Mouse (Mus musculus) G1E (cell line): Measurements from ENCODE around the gene Ap2a1. TPM values are rescaled to one million over a fixed set of nuclear protein-coding genes. Genes with fewer than 3 reads are reported as not detected.
A peak's percentile ranks its signal among the peaks of the same experiment; 100 is the strongest.

Experiments used
- ATAC-seq: 2 replicates; pipeline ENCODE4 v1.8.0; 2016; ENCODE audit warnings: mild to moderate bottlenecking; ENCODE audit not compliant: insufficient number of reproducible peaks, poor library complexity, low FRiP score, severe bottlenecking; ENCODE audit errors: extremely low read depth
- DNase-seq: peaks from one replicate; pipeline ENCODE4 v3.0.0; 2012; ENCODE audit warnings: low spot score
- H3K27me3 ChIP-seq: 2 replicates; pipeline ENCODE4 v1.6.1; 2012; ENCODE audit warnings: mild to moderate bottlenecking, low read length, inconsistent platforms; ENCODE audit not compliant: insufficient read depth
- H3K36me3 ChIP-seq: replicated peaks from 2 replicates; pipeline ENCODE3; 2012; ENCODE audit warnings: mild to moderate bottlenecking, inconsistent platforms
- H3K4me1 ChIP-seq: 2 replicates; pipeline ENCODE4 v1.6.1; 2012; ENCODE audit warnings: low read depth, low read length, inconsistent platforms, mixed read lengths; ENCODE audit not compliant: insufficient read depth
- H3K4me3 ChIP-seq: 2 replicates; pipeline ENCODE4 v1.5.1; 2012; ENCODE audit warnings: low read depth, mild to moderate bottlenecking, inconsistent platforms, low read length, moderate library complexity, mixed read lengths
- H3K9me3 ChIP-seq: replicated peaks from 2 replicates; pipeline ENCODE4 v1.6.1; 2012; ENCODE audit warnings: inconsistent platforms
- CTCF ChIP-seq: IDR thresholded peaks from 2 replicates; pipeline ENCODE4 v1.5.1; 2012; ENCODE audit warnings: low read depth, low read length, inconsistent platforms, mixed read lengths
- GATA1 ChIP-seq: IDR thresholded peaks from 2 replicates; pipeline ENCODE4 v1.6.1; 2012; ENCODE audit warnings: borderline replicate concordance, low read length, inconsistent platforms, mixed read lengths
- GATA2 ChIP-seq: IDR thresholded peaks from 2 replicates; pipeline ENCODE4 v1.6.1; 2012; ENCODE audit warnings: low read depth, low read length, inconsistent platforms, borderline replicate concordance
- POLR2AphosphoS5 ChIP-seq: IDR thresholded peaks from 2 replicates; pipeline ENCODE4 v1.6.1; 2012; ENCODE audit warnings: low read depth, low read length, inconsistent platforms; ENCODE audit not compliant: insufficient replicate concordance
- TAL1 ChIP-seq: conservative IDR thresholded peaks from 2 replicates; pipeline ENCODE4 v1.6.1; 2012; ENCODE audit warnings: low read depth, low read length, inconsistent platforms, mixed read lengths
- polyA plus RNA-seq: library from polyadenylated mRNA; stranded (reverse); fragments of >175 nt; gene quantifications from 2 replicates; pipeline ENCODE4 v1.2.3, GENCODE M21; 2012
- total RNA-seq, 2 experiments: library from RNA; stranded (forward) in 1 of 2; stranded (reverse) in 1 of 2; fragments of 200-1000 nt in 1 of 2; fragments of >200 nt in 1 of 2; fragmentation: Nextera tagmentation in 1 of 2; gene quantifications; 2 replicates each; pipeline ENCODE4 v1.2.3; 2014 to 2017

The Ap2a1 gene
- total and polyA plus RNA-seq, 3 experiments: 19.8 to 98.8 (median 98.0) TPM

- Histone ChIP-seq H3K36me3 (peaks cover 69% of the 10 kb centered on the region), H3K4me3 (peak overlapping the region; percentile 62; the same call in 1 of the 2 replicates), H3K9me3 (peaks cover 11% of the 10 kb centered on the region), H3K4me1 (peaks cover 86% of the 10 kb centered on the region), H3K27me3 (no peaks in the 10 kb centered on the region)
- ATAC-seq (no peak), DNase-seq (no peak)
- TF ChIP-seq POLR2AphosphoS5 (no peak), TAL1 (no peak), GATA2 (no peak), CTCF (no peak), GATA1 (no peak)
These were observed 74.8 kb downstream of the Ap2a1 start for GRCm38 (mm10) chr7:44854356-44855031.

GRCm38 (mm10) chr7:44853596-44854355 is 75.5 kb downstream of the Ap2a1 start:
- Histone ChIP-seq H3K9me3 (peaks cover 11% of the 10 kb centered on the region), H3K4me1 (peaks cover 82% of the 10 kb centered on the region), H3K27me3 (no peaks in the 10 kb centered on the region), H3K36me3 (peaks cover 63% of the 10 kb centered on the region), H3K4me3 (peak overlapping the region; percentile 62; the same call in 1 of the 2 replicates)
- ATAC-seq: no peak
- DNase-seq: no peak
- TF ChIP-seq TAL1 (no peak), GATA2 (no peak), CTCF (no peak), GATA1 (no peak), POLR2AphosphoS5 (no peak)

- DNase-seq: no peak
- Histone ChIP-seq H3K4me1 (peaks cover 79% of the 10 kb centered on the region), H3K36me3 (peaks cover 57% of the 10 kb centered on the region), H3K27me3 (no peaks in the 10 kb centered on the region), H3K9me3 (peaks cover 11% of the 10 kb centered on the region), H3K4me3 (no peak overlapping the region)
- ATAC-seq: no peak
- no peak for TF ChIP-seq CTCF
- TF ChIP-seq GATA1: no peak
- no peak for TF ChIP-seq GATA2
- no peak for TF ChIP-seq TAL1
- TF ChIP-seq POLR2AphosphoS5: no peak
These were observed 76.2 kb downstream of the Ap2a1 start for GRCm38 (mm10) chr7:44853065-44853464.

- peak overlapping the region; percentile 20; the same call in 1 of the 2 replicates for H3K4me3 ChIP-seq
- peaks cover 11% of the 10 kb centered on the region for H3K9me3 ChIP-seq
- ATAC-seq (no peak), DNase-seq (no peak)
- H3K36me3 ChIP-seq: peaks cover 63% of the 10 kb centered on the region
- no peaks in the 10 kb centered on the region for H3K27me3 ChIP-seq
- TF ChIP-seq CTCF (no peak), POLR2AphosphoS5 (no peak), TAL1 (no peak), GATA1 (no peak), GATA2 (no peak)
- peaks cover 80% of the 10 kb centered on the region for H3K4me1 ChIP-seq
These were observed 76.9 kb downstream of the Ap2a1 start for GRCm38 (mm10) chr7:44852259-44853027.

- TF ChIP-seq GATA2 (no peak), POLR2AphosphoS5 (no peak), GATA1 (no peak), CTCF (no peak), TAL1 (no peak)
- no peak for DNase-seq
- Histone ChIP-seq H3K4me1 (peaks cover 79% of the 10 kb centered on the region), H3K36me3 (peaks cover 68% of the 10 kb centered on the region), H3K9me3 (peaks cover 11% of the 10 kb centered on the region), H3K27me3 (no peaks in the 10 kb centered on the region), H3K4me3 (no peak overlapping the region; the same call in 1 of the 2 replicates)
- ATAC-seq: no peak
These were observed 77.6 kb downstream of the Ap2a1 start for GRCm38 (mm10) chr7:44851625-44852234.

- TF ChIP-seq CTCF (no peak), TAL1 (no peak), GATA2 (no peak), POLR2AphosphoS5 (no peak), GATA1 (no peak)
- Histone ChIP-seq H3K4me3 (peak overlapping the region; percentile 95), H3K4me1 (peaks cover 77% of the 10 kb centered on the region), H3K36me3 (peaks cover 75% of the 10 kb centered on the region), H3K27me3 (no peaks in the 10 kb centered on the region), H3K9me3 (peaks cover 11% of the 10 kb centered on the region)
- ATAC-seq (no peak), DNase-seq (no peak)
These were observed 78.3 kb downstream of the Ap2a1 start for GRCm38 (mm10) chr7:44850789-44851624.

Other genes starting within 250 kb of the Ap2a1 start
Only the 20 nearest of the 31 such genes appear.
- 96.5 and 160 TPM in 2 replicates for gene Nup62, start 113.4 kb downstream of the Ap2a1 start, total RNA-seq (2014; fragmentation: Nextera tagmentation)
- 94.9 and 102 TPM in 2 replicates for gene Nup62, start 113.4 kb downstream of the Ap2a1 start, total RNA-seq (2017)
- gene Nup62, start 113.4 kb downstream of the Ap2a1 start, polyA plus RNA-seq: 85.4 and 157 TPM in 2 replicates
- gene Il4i1, start 113.1 kb downstream of the Ap2a1 start, total RNA-seq (2014; fragmentation: Nextera tagmentation): 4.2 and 14.4 TPM in 2 replicates
- 1.3 and 2.4 TPM in 2 replicates for gene Il4i1, start 113.1 kb downstream of the Ap2a1 start, total RNA-seq (2017)
- gene Il4i1, start 113.1 kb downstream of the Ap2a1 start, polyA plus RNA-seq: 3.1 and 3.2 TPM in 2 replicates
- gene Atf5, start 112.8 kb downstream of the Ap2a1 start, total RNA-seq (2014; fragmentation: Nextera tagmentation): 37.7 and 58.5 TPM in 2 replicates
- 5.2 and 8.6 TPM in 2 replicates for gene Atf5, start 112.8 kb downstream of the Ap2a1 start, total RNA-seq (2017)
- 282 and 396 TPM in 2 replicates for gene Atf5, start 112.8 kb downstream of the Ap2a1 start, polyA plus RNA-seq
- gene Akt1s1, start 80.5 kb downstream of the Ap2a1 start, total RNA-seq (2014; fragmentation: Nextera tagmentation): 13.3 and 14.4 TPM in 2 replicates
- 23.7 and 32.5 TPM in 2 replicates for gene Akt1s1, start 80.5 kb downstream of the Ap2a1 start, total RNA-seq (2017)
- gene Akt1s1, start 80.5 kb downstream of the Ap2a1 start, polyA plus RNA-seq: 290 and 566 TPM in 2 replicates
- 32.3 and 33.5 TPM in 2 replicates for gene Tbc1d17, start 80.4 kb downstream of the Ap2a1 start, total RNA-seq (2014; fragmentation: Nextera tagmentation)
- 25.7 and 33.5 TPM in 2 replicates for gene Tbc1d17, start 80.4 kb downstream of the Ap2a1 start, total RNA-seq (2017)
- gene Tbc1d17, start 80.4 kb downstream of the Ap2a1 start, polyA plus RNA-seq: 65.4 and 75.7 TPM in 2 replicates
- gene Pnkp, start 72.4 kb downstream of the Ap2a1 start, total RNA-seq (2014; fragmentation: Nextera tagmentation): 20.5 and 35.8 TPM in 2 replicates
- 28.2 and 36.2 TPM in 2 replicates for gene Pnkp, start 72.4 kb downstream of the Ap2a1 start, total RNA-seq (2017)
- 33.0 and 35.9 TPM in 2 replicates for gene Pnkp, start 72.4 kb downstream of the Ap2a1 start, polyA plus RNA-seq
- 65.9 and 75.4 TPM in 2 replicates for gene Ptov1, start 59.7 kb downstream of the Ap2a1 start, total RNA-seq (2014; fragmentation: Nextera tagmentation)
- gene Ptov1, start 59.7 kb downstream of the Ap2a1 start, total RNA-seq (2017): 27.2 and 33.2 TPM in 2 replicates
- 145 and 150 TPM in 2 replicates for gene Ptov1, start 59.7 kb downstream of the Ap2a1 start, polyA plus RNA-seq
- gene Med25, start 36.8 kb downstream of the Ap2a1 start, total RNA-seq (2014; fragmentation: Nextera tagmentation): 77.5 and 96.6 TPM in 2 replicates
- 14.0 and 16.5 TPM in 2 replicates for gene Med25, start 36.8 kb downstream of the Ap2a1 start, total RNA-seq (2017)
- gene Med25, start 36.8 kb downstream of the Ap2a1 start, polyA plus RNA-seq: 367 and 482 TPM in 2 replicates
- gene Fuz, start 33.4 kb downstream of the Ap2a1 start, total RNA-seq (2014; fragmentation: Nextera tagmentation): 13.6 and 17.8 TPM in 2 replicates
- 16.8 and 19.0 TPM in 2 replicates for gene Fuz, start 33.4 kb downstream of the Ap2a1 start, total RNA-seq (2017)
- gene Fuz, start 33.4 kb downstream of the Ap2a1 start, polyA plus RNA-seq: 37.5 and 49.0 TPM in 2 replicates
- not detected in 2 replicates for gene Tsks, start 13.7 kb upstream of the Ap2a1 start, total RNA-seq (2014; fragmentation: Nextera tagmentation)
- not detected in 2 replicates for gene Tsks, start 13.7 kb upstream of the Ap2a1 start, total RNA-seq (2017)
- 0.29 and 0.44 TPM in 2 replicates for gene Tsks, start 13.7 kb upstream of the Ap2a1 start, polyA plus RNA-seq
- 0.53 and 2.4 TPM in 2 replicates for gene Cpt1c, start 45.4 kb upstream of the Ap2a1 start, total RNA-seq (2014; fragmentation: Nextera tagmentation)
- gene Cpt1c, start 45.4 kb upstream of the Ap2a1 start, total RNA-seq (2017): 0.11 and 0.23 TPM in 2 replicates
- gene Cpt1c, start 45.4 kb upstream of the Ap2a1 start, polyA plus RNA-seq: 0.28 and 0.33 TPM in 2 replicates
- 165 and 169 TPM in 2 replicates for gene Prmt1, start 57.1 kb upstream of the Ap2a1 start, total RNA-seq (2014; fragmentation: Nextera tagmentation)
- gene Prmt1, start 57.1 kb upstream of the Ap2a1 start, total RNA-seq (2017): 97.2 and 113 TPM in 2 replicates
- 89.5 and 105 TPM in 2 replicates for gene Prmt1, start 57.1 kb upstream of the Ap2a1 start, polyA plus RNA-seq
- gene Irf3, start 68.2 kb upstream of the Ap2a1 start, total RNA-seq (2014; fragmentation: Nextera tagmentation): 129 and 135 TPM in 2 replicates
- gene Irf3, start 68.2 kb upstream of the Ap2a1 start, total RNA-seq (2017): 107 and 135 TPM in 2 replicates
- 65.6 and 87.1 TPM in 2 replicates for gene Irf3, start 68.2 kb upstream of the Ap2a1 start, polyA plus RNA-seq
- 11.1 and 13.9 TPM in 2 replicates for gene Bcl2l12, start 69.2 kb upstream of the Ap2a1 start, total RNA-seq (2014; fragmentation: Nextera tagmentation)
- 15.6 and 20.4 TPM in 2 replicates for gene Bcl2l12, start 69.2 kb upstream of the Ap2a1 start, total RNA-seq (2017)
- gene Bcl2l12, start 69.2 kb upstream of the Ap2a1 start, polyA plus RNA-seq: 65.9 and 74.6 TPM in 2 replicates
- 66.0 and 111 TPM in 2 replicates for gene Scaf1, start 86.9 kb upstream of the Ap2a1 start, total RNA-seq (2014; fragmentation: Nextera tagmentation)
- gene Scaf1, start 86.9 kb upstream of the Ap2a1 start, total RNA-seq (2017): 11.3 and 13.5 TPM in 2 replicates
- 203 and 244 TPM in 2 replicates for gene Scaf1, start 86.9 kb upstream of the Ap2a1 start, polyA plus RNA-seq
- gene Rras, start 88.5 kb upstream of the Ap2a1 start, total RNA-seq (2014; fragmentation: Nextera tagmentation): 16.3 and 22.1 TPM in 2 replicates
- 3.1 and 3.2 TPM in 2 replicates for gene Rras, start 88.5 kb upstream of the Ap2a1 start, total RNA-seq (2017)
- gene Rras, start 88.5 kb upstream of the Ap2a1 start, polyA plus RNA-seq: 5.6 and 6.9 TPM in 2 replicates
- 36.7 and 42.4 TPM in 2 replicates for gene Prr12, start 123.4 kb upstream of the Ap2a1 start, total RNA-seq (2014; fragmentation: Nextera tagmentation)
- gene Prr12, start 123.4 kb upstream of the Ap2a1 start, total RNA-seq (2017): 1.6 and 2.0 TPM in 2 replicates
- 91.6 and 98.4 TPM in 2 replicates for gene Prr12, start 123.4 kb upstream of the Ap2a1 start, polyA plus RNA-seq
- gene Nosip, start 132.9 kb upstream of the Ap2a1 start, total RNA-seq (2014; fragmentation: Nextera tagmentation): 43.6 and 49.1 TPM in 2 replicates
- 38.9 and 49.4 TPM in 2 replicates for gene Nosip, start 132.9 kb upstream of the Ap2a1 start, total RNA-seq (2017)
- 104 and 110 TPM in 2 replicates for gene Nosip, start 132.9 kb upstream of the Ap2a1 start, polyA plus RNA-seq
- 11.5 and 17.8 TPM in 2 replicates for gene Prrg2, start 133.2 kb upstream of the Ap2a1 start, total RNA-seq (2014; fragmentation: Nextera tagmentation)
- 6.8 and 9.5 TPM in 2 replicates for gene Prrg2, start 133.2 kb upstream of the Ap2a1 start, total RNA-seq (2017)
- 34.7 and 38.8 TPM in 2 replicates for gene Prrg2, start 133.2 kb upstream of the Ap2a1 start, polyA plus RNA-seq
- 0.49 TPM in 1 of 2 replicates, not detected in the other for gene Rcn3, start 162.7 kb upstream of the Ap2a1 start, total RNA-seq (2014; fragmentation: Nextera tagmentation)
- gene Rcn3, start 162.7 kb upstream of the Ap2a1 start, total RNA-seq (2017): not detected in 2 replicates
- gene Rcn3, start 162.7 kb upstream of the Ap2a1 start, polyA plus RNA-seq: 0.31 and 0.33 TPM in 2 replicates